Mouse (Mus musculus) hindbrain, embryonic 11.5 days (tissue): ENCODE measurements around the gene Gnaz. TPM values are rescaled to one million over a fixed set of nuclear protein-coding genes. Genes with fewer than 3 reads are reported as not detected.

Source experiments
- ATAC-seq: fragments of 200-750 bp; cut with Nextera tagmentation; 2 replicates; pipeline ENCODE4 v1.8.0; 2017; ENCODE audit warnings: mild to moderate bottlenecking, moderate TSS enrichment, moderate library complexity; ENCODE audit not compliant: low FRiP score
- DNase-seq: peaks from one replicate; pipeline ENCODE4 v3.0.0-alpha.2; 2015; ENCODE audit warnings: low spot score
- H3K27ac ChIP-seq: fragments of 300-500 bp; sonication (generic); 2 replicates; pipeline ENCODE4 v1.5.1; 2014; ENCODE audit warnings: mild to moderate bottlenecking, low read depth, low read length
- H3K27me3 ChIP-seq: fragments of 300-500 bp; sonication (generic); 2 replicates; pipeline ENCODE4 v1.6.1; 2014; ENCODE audit warnings: mild to moderate bottlenecking, low read length, moderate library complexity, mixed read lengths; ENCODE audit not compliant: control insufficient read depth, insufficient read depth
- H3K36me3 ChIP-seq: fragments of 300-500 bp; sonication (generic); 2 replicates; pipeline ENCODE4 v1.6.1; 2014; ENCODE audit warnings: mild to moderate bottlenecking, low read length, moderate library complexity, mixed read lengths; ENCODE audit not compliant: control insufficient read depth, insufficient read depth
- H3K4me1 ChIP-seq: fragments of 300-500 bp; sonication (generic); replicated peaks from 2 replicates; pipeline ENCODE4 v1.6.1; 2014; ENCODE audit warnings: low read length, mixed read lengths; ENCODE audit not compliant: control insufficient read depth, insufficient read depth
- H3K4me2 ChIP-seq: fragments of 300-500 bp; sonication (generic); replicated peaks from 2 replicates; pipeline ENCODE4 v1.6.1; 2014; ENCODE audit warnings: mild to moderate bottlenecking, low read depth, low read length
- H3K4me3 ChIP-seq: fragments of 300-500 bp; sonication (generic); 2 replicates; pipeline ENCODE4 v1.5.1; 2014; ENCODE audit warnings: low read depth, low read length
- H3K9ac ChIP-seq: fragments of 300-500 bp; sonication (generic); 2 replicates; pipeline ENCODE4 v1.6.1; 2014; ENCODE audit warnings: low read depth, low read length
- H3K9me3 ChIP-seq: fragments of 300-500 bp; sonication (generic); 2 replicates; pipeline ENCODE4 v1.6.1; 2016; ENCODE audit warnings: low read length; ENCODE audit not compliant: control insufficient read depth
- WGBS: fragments of 180-500 bp; shearing (Covaris S2); extraction: QIAGEN DNeasy Blood & Tissue Kit; methylation state at CpG from one replicate; pipeline ENCODE4 v1.1.7; 2014; 5-methylcytosine and 5-hydroxymethylcytosine counted together
- polyA plus RNA-seq: library from polyadenylated mRNA; unstranded; fragments of >200 nt; fragmentation: Nextera tagmentation; extraction: Ambion mirVana; gene quantifications from 2 replicates; pipeline ENCODE4 v1.2.1, GENCODE M21; 2014

Gnaz gene
- polyA plus RNA-seq, 1 experiment from 2014 or later, result 14.0 TPM

GRCm38 (mm10) chr10:74940795-74941194 lies 26.2 kb upstream of the Gnaz start:
- H3K4me1 ChIP-seq, result no peaks in the 10 kb centered on the region
- H3K9me3 ChIP-seq, result no peaks in the 10 kb centered on the region
- no peaks in the 10 kb centered on the region for H3K36me3 ChIP-seq
- no peak overlapping the region for H3K9ac ChIP-seq
- H3K4me2 ChIP-seq, result no peak overlapping the region
- no peak overlapping the region for H3K27ac ChIP-seq
- H3K4me3 ChIP-seq, result no peak overlapping the region
- no peak for ATAC-seq
- H3K27me3 ChIP-seq, result no peaks in the 10 kb centered on the region
- no peak for DNase-seq
- 93% methylated on average over 1 of the region's 1 CpGs for WGBS

DNA sequence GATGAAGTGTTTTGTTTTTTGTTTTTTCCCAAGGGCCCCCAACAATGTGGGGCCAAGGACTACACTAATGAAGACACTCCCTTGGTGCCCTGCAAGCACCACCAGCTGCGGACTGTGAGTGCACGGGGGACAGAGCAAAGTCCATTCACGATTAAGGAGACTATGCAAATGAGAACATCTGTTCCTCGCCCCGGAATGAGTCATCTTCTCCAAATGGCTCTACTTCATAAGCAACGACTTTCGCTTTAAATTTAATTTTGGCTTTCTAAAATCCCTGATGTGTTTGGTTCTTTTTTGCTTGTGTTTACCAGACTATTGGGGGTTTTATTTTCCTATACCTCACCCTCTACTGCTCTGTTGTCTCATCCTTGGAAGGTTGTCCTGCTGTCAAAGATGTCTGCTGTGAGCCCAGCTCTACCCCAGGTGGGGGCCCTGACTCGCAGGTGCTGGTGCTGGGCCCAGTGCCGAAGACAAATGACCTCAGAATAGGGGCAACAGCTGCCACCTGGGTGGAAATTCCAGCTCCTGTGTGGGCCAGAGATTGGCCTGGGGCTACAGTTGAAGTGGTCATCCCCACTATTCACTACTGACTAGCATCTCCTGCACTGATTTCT lies 14.0 kb upstream of the Gnaz start:
- Histone ChIP-seq H3K4me1 (no peaks in the 10 kb centered on the region), H3K4me3 (no peak overlapping the region), H3K27ac (no peak overlapping the region), H3K36me3 (no peaks in the 10 kb centered on the region), H3K9me3 (no peaks in the 10 kb centered on the region), H3K4me2 (no peak overlapping the region), H3K27me3 (no peaks in the 10 kb centered on the region), H3K9ac (no peak overlapping the region)
- WGBS, result 42% methylated on average over 9 of the region's 9 CpGs
- DNase-seq (no peak), ATAC-seq (no peak)

DNA sequence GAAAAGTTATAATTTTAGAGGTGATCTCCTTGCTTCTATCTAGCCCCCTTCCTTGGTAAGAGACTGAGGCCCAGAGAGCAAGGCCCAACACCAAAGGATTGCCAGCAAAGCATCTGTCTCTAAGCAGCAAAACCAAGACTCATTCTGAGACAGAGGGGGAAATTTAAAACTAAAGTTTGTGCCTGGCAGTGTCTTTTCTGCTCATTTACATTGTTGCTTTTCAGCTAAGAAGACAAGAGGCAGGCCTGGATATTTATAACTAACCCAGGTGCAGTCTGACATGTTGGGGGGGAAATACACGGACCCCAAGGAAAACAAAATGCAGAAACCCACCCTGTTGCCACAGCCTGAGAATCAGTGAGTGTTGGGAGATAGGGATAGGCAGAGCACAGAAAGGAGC lies 2.6 kb upstream of the Gnaz start:
- no peak for ATAC-seq
- Histone ChIP-seq H3K4me1 (peaks cover 8% of the 10 kb centered on the region; the same call in 1 of the 2 replicates), H3K9ac (no peak overlapping the region), H3K9me3 (no peaks in the 10 kb centered on the region), H3K4me3 (no peak overlapping the region), H3K36me3 (no peaks in the 10 kb centered on the region), H3K27ac (no peak overlapping the region), H3K27me3 (peaks cover 2% of the 10 kb centered on the region; the same call in 1 of the 2 replicates), H3K4me2 (no peak overlapping the region)
- DNase-seq, result no peak
- 83% methylated on average over 1 of the region's 1 CpGs for WGBS

- ATAC-seq (no peak; the same call in 1 of the 2 replicates), DNase-seq (peak; percentile 37)
- Histone ChIP-seq H3K4me2 (peak overlapping the region; percentile 93), H3K36me3 (no peaks in the 10 kb centered on the region), H3K9me3 (no peaks in the 10 kb centered on the region), H3K4me1 (peaks cover 8% of the 10 kb centered on the region; the same call in 1 of the 2 replicates), H3K27ac (peak overlapping the region; percentile 39; the same call in 1 of the 2 replicates), H3K27me3 (peaks cover 2% of the 10 kb centered on the region; the same call in 1 of the 2 replicates), H3K4me3 (peak overlapping the region; percentile 72), H3K9ac (peak overlapping the region; percentile 65)
- 2% methylated on average over 25 of the region's 25 CpGs for WGBS
These were observed 782 bp downstream of the Gnaz start for GRCm38 (mm10) chr10:74967651-74968267.

DNA sequence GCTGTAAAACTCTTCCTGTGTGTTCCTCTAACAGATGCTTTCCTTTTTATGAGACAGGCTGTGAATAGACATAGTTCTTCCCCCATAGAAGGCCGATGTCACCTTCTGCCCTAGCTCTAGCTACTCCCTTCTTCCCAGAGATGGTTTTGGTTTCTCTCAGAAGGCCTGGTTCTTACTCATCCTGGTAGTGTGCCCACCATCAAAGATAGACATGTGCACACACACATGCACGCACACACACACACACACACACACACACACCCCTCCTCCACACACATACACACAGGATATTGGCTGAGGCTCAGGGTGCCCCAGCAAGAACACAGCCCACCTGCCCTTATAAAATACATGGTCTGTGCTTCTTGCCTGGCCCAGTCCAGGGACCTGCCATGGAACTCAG lies 2.3 kb downstream of the Gnaz start:
- Histone ChIP-seq H3K27ac (no peak overlapping the region), H3K9ac (no peak overlapping the region), H3K36me3 (no peaks in the 10 kb centered on the region), H3K27me3 (peaks cover 2% of the 10 kb centered on the region; the same call in 1 of the 2 replicates), H3K4me3 (no peak overlapping the region), H3K4me2 (no peak overlapping the region), H3K9me3 (no peaks in the 10 kb centered on the region), H3K4me1 (peaks cover 8% of the 10 kb centered on the region; the same call in 1 of the 2 replicates)
- ATAC-seq (no peak), DNase-seq (no peak)
- WGBS, result 86% methylated on average over 2 of the region's 2 CpGs

- H3K27me3 ChIP-seq, result peaks cover 2% of the 10 kb centered on the region; the same call in 1 of the 2 replicates
- no peak for ATAC-seq
- H3K4me1 ChIP-seq, result 0 out of 2 replicates have a peak, but pooled peaks cover under 1% of the 10 kb centered on the region
- no peaks in the 10 kb centered on the region for H3K9me3 ChIP-seq
- no peak overlapping the region for H3K4me2 ChIP-seq
- H3K36me3 ChIP-seq, result no peaks in the 10 kb centered on the region
- no peak overlapping the region for H3K9ac ChIP-seq
- no peak overlapping the region for H3K27ac ChIP-seq
- 79% methylated on average over 6 of the region's 6 CpGs for WGBS
- H3K4me3 ChIP-seq, result no peak overlapping the region
- no peak for DNase-seq
These were observed 6.0 kb downstream of the Gnaz start for GRCm38 (mm10) chr10:74973026-74973425.

DNA sequence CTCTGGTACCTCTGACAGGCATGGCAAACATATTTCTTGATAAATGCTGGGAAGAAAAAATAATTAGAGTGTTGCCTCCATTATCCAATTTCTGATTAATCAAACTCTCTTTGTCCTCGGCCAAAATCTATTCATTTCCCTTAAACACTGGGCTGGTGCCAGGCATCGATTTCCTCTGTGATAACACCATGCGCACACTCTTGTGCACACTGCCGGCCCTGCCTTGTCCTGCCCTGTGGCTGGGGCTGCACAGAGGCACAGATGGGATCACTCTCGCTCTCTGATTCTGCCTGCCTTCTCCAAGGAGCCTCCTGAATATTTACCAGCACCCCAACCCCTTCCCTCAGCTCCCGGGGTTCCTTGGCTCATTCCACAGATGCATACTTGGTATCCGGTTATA lies 8.6 kb downstream of the Gnaz start:
- no peak overlapping the region for H3K4me2 ChIP-seq
- no peaks in the 10 kb centered on the region for H3K36me3 ChIP-seq
- WGBS, result 90% methylated on average over 7 of the region's 7 CpGs
- H3K27ac ChIP-seq, result no peak overlapping the region
- H3K27me3 ChIP-seq, result no peaks in the 10 kb centered on the region
- no peak overlapping the region for H3K4me3 ChIP-seq
- DNase-seq (no peak), ATAC-seq (no peak)
- H3K4me1 ChIP-seq, result no peaks in the 10 kb centered on the region
- H3K9ac ChIP-seq, result no peak overlapping the region
- H3K9me3 ChIP-seq, result no peaks in the 10 kb centered on the region

- H3K36me3 ChIP-seq, result no peaks in the 10 kb centered on the region
- no peak overlapping the region for H3K4me3 ChIP-seq
- no peak overlapping the region for H3K9ac ChIP-seq
- H3K9me3 ChIP-seq, result no peaks in the 10 kb centered on the region
- DNase-seq (no peak), ATAC-seq (no peak)
- no peak overlapping the region for H3K4me2 ChIP-seq
- no peak overlapping the region for H3K27ac ChIP-seq
- WGBS, result 86% methylated on average over 7 of the region's 7 CpGs
- no peaks in the 10 kb centered on the region for H3K4me1 ChIP-seq
- no peaks in the 10 kb centered on the region for H3K27me3 ChIP-seq
These were observed 9.5 kb downstream of the Gnaz start for GRCm38 (mm10) chr10:74976429-74976828.

DNA sequence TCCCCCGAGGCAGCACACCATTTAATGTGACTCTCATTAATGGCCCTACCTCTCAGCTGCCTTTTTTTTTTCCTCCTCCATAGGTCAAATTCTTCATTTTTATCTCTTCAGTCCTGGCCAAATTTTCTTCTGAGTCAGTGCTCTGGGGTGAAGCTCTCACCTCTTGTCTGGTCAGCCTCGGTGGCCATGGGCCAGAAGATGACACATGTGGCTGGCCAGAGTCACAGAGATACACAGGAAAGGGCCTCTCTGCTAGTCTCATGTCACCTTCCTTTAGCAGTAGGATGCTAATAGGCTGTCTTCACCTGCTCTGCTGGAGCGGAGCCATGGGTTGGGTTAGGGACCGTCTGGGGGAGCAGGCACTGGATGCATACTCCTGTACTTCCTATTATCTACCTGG lies 11.1 kb downstream of the Gnaz start:
- WGBS, result 83% methylated on average over 4 of the region's 4 CpGs
- Histone ChIP-seq H3K4me3 (no peak overlapping the region), H3K36me3 (no peaks in the 10 kb centered on the region), H3K27ac (no peak overlapping the region), H3K27me3 (no peaks in the 10 kb centered on the region), H3K9ac (no peak overlapping the region), H3K4me2 (no peak overlapping the region), H3K4me1 (no peaks in the 10 kb centered on the region), H3K9me3 (no peaks in the 10 kb centered on the region)
- ATAC-seq, result no peak
- DNase-seq, result no peak
